Mouse (Mus musculus) heart, postnatal 0 days (tissue): ENCODE measurements around the gene P4ha3.

Experiments
- CTCF ChIP-seq: IDR thresholded peaks from 2 replicates; pipeline ENCODE4 v1.5.1; 2016; ENCODE audit warnings: antibody characterized with exemption, control low read depth, low read depth
- EP300 ChIP-seq: IDR thresholded peaks from 2 replicates; pipeline ENCODE4 v1.6.1; 2016; ENCODE audit warnings: antibody characterized with exemption, low read depth

GRCm38 (mm10) chr7:100357856-100358255 lies 72.5 kb downstream of the P4ha3 start:
- TF ChIP-seq CTCF: no peak
- no peak for TF ChIP-seq EP300
